Mouse (Mus musculus) kidney, adult 2 months (tissue): ENCODE data around the gene Fam89a.

Experiments used
- CTCF ChIP-seq: fragments of 200-500 bp; conservative IDR thresholded peaks from 2 replicates; pipeline ENCODE4 v1.5.1; 2011; ENCODE audit warnings: low read depth, mild to moderate bottlenecking, control low read depth, low read length, moderate library complexity, mixed read lengths; ENCODE audit not compliant: insufficient read depth, insufficient read length
- POLR2A ChIP-seq: fragments of 200-500 bp; IDR thresholded peaks from one replicate; pipeline ENCODE4 v1.6.1; 2011; ENCODE audit warnings: low read depth, low read length, control low read depth

GRCm38 (mm10) chr8:124783228-124783627 lies 31.6 kb upstream of the Fam89a start:
- TF ChIP-seq POLR2A (no peak), CTCF (no peak)
